Mouse (Mus musculus) MEL (cell line): ENCODE measurements around the gene Arhgef1. TPM values are rescaled to one million over a fixed set of nuclear protein-coding genes. Genes with fewer than 3 reads are reported as not detected.

ENCODE experiments used
- DNase-seq: peaks from one replicate; pipeline ENCODE4 v3.0.0; 2011; ENCODE audit warnings: low read depth, low spot score
- H3K27ac ChIP-seq: 2 replicates; pipeline ENCODE4 v1.5.1; 2012; ENCODE audit warnings: low read depth, mild to moderate bottlenecking, control low read depth, low read length, moderate library complexity; ENCODE audit not compliant: control insufficient read depth
- H3K27me3 ChIP-seq, 2 experiments: fragments of 150-350 bp in 1 of 2; sonication (generic) in 1 of 2; 2 replicates each; pipeline ENCODE4 v1.6.1; 2012; ENCODE audit warnings: low read length in 2 of 2, mild to moderate bottlenecking in 2 of 2, improper control_type of control experiment in 1 of 2, moderate library complexity in 1 of 2; ENCODE audit not compliant: insufficient read depth in 2 of 2, control insufficient read depth in 1 of 2
- H3K36me3 ChIP-seq, 2 experiments: 2 replicates each; pipeline ENCODE4 v1.6.1; 2012 to 2014; ENCODE audit warnings: low read length in 2 of 2, improper control_type of control experiment in 1 of 2, inconsistent platforms in 1 of 2, mild to moderate bottlenecking in 1 of 2; ENCODE audit not compliant: insufficient read depth in 2 of 2, control insufficient read depth in 1 of 2
- H3K4me1 ChIP-seq, 2 experiments: fragments of 150-350 bp in 1 of 2; sonication (generic) in 1 of 2; 2 replicates each; pipeline ENCODE4 v1.6.1; 2012; ENCODE audit warnings: low read length in 2 of 2, improper control_type of control experiment in 1 of 2, mild to moderate bottlenecking in 1 of 2; ENCODE audit not compliant: insufficient read depth in 2 of 2, control insufficient read depth in 1 of 2
- H3K4me3 ChIP-seq, 2 experiments: fragments of 150-350 bp in 1 of 2; sonication (generic) in 1 of 2; 2 replicates each; pipeline ENCODE4 v1.5.1; 2012; ENCODE audit warnings: low read depth in 2 of 2, low read length in 2 of 2, mild to moderate bottlenecking in 2 of 2, moderate library complexity in 2 of 2, control low read depth in 1 of 2, improper control_type of control experiment in 1 of 2; ENCODE audit not compliant: control insufficient read depth in 1 of 2, insufficient read depth in 1 of 2
- H3K79me2 ChIP-seq: 2 replicates; pipeline ENCODE4 v1.6.1; 2012; ENCODE audit warnings: mild to moderate bottlenecking, low read length, moderate library complexity; ENCODE audit not compliant: control insufficient read depth, poor library complexity, insufficient read depth
- H3K9ac ChIP-seq: 2 replicates; pipeline ENCODE4 v1.6.1; 2012; ENCODE audit warnings: low read depth, mild to moderate bottlenecking, control low read depth, low read length, moderate library complexity; ENCODE audit not compliant: control insufficient read depth, poor library complexity, severe bottlenecking
- H3K9me3 ChIP-seq: fragments of 150-350 bp; sonication (generic); replicated peaks from 2 replicates; pipeline ENCODE4 v1.6.1; 2012; ENCODE audit warnings: mild to moderate bottlenecking, low read length, improper control_type of control experiment, moderate library complexity; ENCODE audit not compliant: insufficient read depth
- BHLHE40 ChIP-seq: IDR thresholded peaks from 2 replicates; pipeline ENCODE4 v1.6.1; 2012; ENCODE audit warnings: low read depth, mild to moderate bottlenecking, inconsistent platforms, low read length, improper control_type of control experiment, borderline replicate concordance
- CHD1 ChIP-seq: IDR thresholded peaks from 2 replicates; pipeline ENCODE4 v1.6.1; 2012; ENCODE audit warnings: low read depth, mild to moderate bottlenecking, inconsistent platforms, low read length, improper control_type of control experiment
- E2F4 ChIP-seq: IDR thresholded peaks from 2 replicates; pipeline ENCODE4 v1.6.1; 2011; ENCODE audit warnings: low read depth, low read length, improper control_type of control experiment, borderline replicate concordance
- ELF1 ChIP-seq: IDR thresholded peaks from 2 replicates; pipeline ENCODE4 v1.6.1; 2014; ENCODE audit warnings: low read depth, mild to moderate bottlenecking, inconsistent platforms, low read length, improper control_type of control experiment, moderate library complexity
- EP300 ChIP-seq, 2 experiments: IDR thresholded peaks; 2 replicates each; pipeline ENCODE4 v1.6.1; 2011; ENCODE audit warnings: improper control_type of control experiment in 2 of 2, low read length in 2 of 2, low read depth in 1 of 2, mild to moderate bottlenecking in 1 of 2
- ETS1 ChIP-seq: IDR thresholded peaks from 2 replicates; pipeline ENCODE4 v1.6.1; 2012; ENCODE audit warnings: low read depth, mild to moderate bottlenecking, inconsistent platforms, low read length, improper control_type of control experiment, moderate library complexity
- GABPA ChIP-seq: IDR thresholded peaks from 2 replicates; pipeline ENCODE4 v1.6.1; 2012; ENCODE audit warnings: low read depth, mild to moderate bottlenecking, inconsistent platforms, low read length, improper control_type of control experiment, moderate library complexity
- GATA1 ChIP-seq: IDR thresholded peaks from 2 replicates; pipeline ENCODE4 v1.6.1; 2011; ENCODE audit warnings: low read depth, low read length, improper control_type of control experiment
- MAFK ChIP-seq: IDR thresholded peaks from 2 replicates; pipeline ENCODE4 v1.6.1; 2011; ENCODE audit warnings: low read depth, mild to moderate bottlenecking, low read length, improper control_type of control experiment, borderline replicate concordance
- MAZ ChIP-seq: IDR thresholded peaks from 2 replicates; pipeline ENCODE4 v1.6.1; 2012; ENCODE audit warnings: low read depth, mild to moderate bottlenecking, inconsistent platforms, low read length, improper control_type of control experiment
- MYB ChIP-seq: IDR thresholded peaks from 2 replicates; pipeline ENCODE4 v1.6.1; 2011; ENCODE audit warnings: mild to moderate bottlenecking, low read depth, low read length, improper control_type of control experiment
- NELFE ChIP-seq: IDR thresholded peaks from 2 replicates; pipeline ENCODE4 v1.6.1; 2011; ENCODE audit warnings: low read depth, low read length, improper control_type of control experiment
- POLR2A ChIP-seq, 2 experiments: IDR thresholded peaks; 2 replicates each; pipeline ENCODE4 v1.6.1; 2011 to 2012; ENCODE audit warnings: low read length in 2 of 2, mild to moderate bottlenecking in 2 of 2, control low read depth in 1 of 2, improper control_type of control experiment in 1 of 2, low read depth in 1 of 2, moderate library complexity in 1 of 2; ENCODE audit not compliant: control insufficient read depth in 1 of 2, insufficient read depth in 1 of 2, poor library complexity in 1 of 2
- POLR2AphosphoS2 ChIP-seq: IDR thresholded peaks from 2 replicates; pipeline ENCODE4 v1.6.1; 2011; ENCODE audit warnings: low read length, improper control_type of control experiment
- POLR2AphosphoS5 ChIP-seq: IDR thresholded peaks from 2 replicates; pipeline ENCODE4 v1.6.1; 2012; ENCODE audit warnings: low read depth, borderline replicate concordance, mild to moderate bottlenecking, inconsistent platforms, low read length, moderate library complexity, mixed read lengths
- SIN3A ChIP-seq: IDR thresholded peaks from 2 replicates; pipeline ENCODE4 v1.6.1; 2012; ENCODE audit warnings: low read length, improper control_type of control experiment, inconsistent platforms
- SMC3 ChIP-seq: IDR thresholded peaks from 2 replicates; pipeline ENCODE4 v1.6.1; 2011; ENCODE audit warnings: low read depth, low read length, improper control_type of control experiment
- TCF12 ChIP-seq: IDR thresholded peaks from 2 replicates; pipeline ENCODE4 v1.6.1; 2014; ENCODE audit warnings: low read depth, mild to moderate bottlenecking, inconsistent platforms, low read length, improper control_type of control experiment, moderate library complexity
- USF1 ChIP-seq: IDR thresholded peaks from 2 replicates; pipeline ENCODE4 v1.6.1; 2014; ENCODE audit warnings: low read depth, mild to moderate bottlenecking, inconsistent platforms, low read length, improper control_type of control experiment, moderate library complexity
- ZC3H11A ChIP-seq: IDR thresholded peaks from 2 replicates; pipeline ENCODE4 v1.6.1; 2012; ENCODE audit warnings: low read depth, mild to moderate bottlenecking, inconsistent platforms, low read length, improper control_type of control experiment
- ZKSCAN1 ChIP-seq: IDR thresholded peaks from 2 replicates; pipeline ENCODE4 v1.6.1; 2012; ENCODE audit warnings: low read depth, mild to moderate bottlenecking, inconsistent platforms, low read length, improper control_type of control experiment, moderate library complexity
- ZNF384 ChIP-seq: IDR thresholded peaks from 2 replicates; pipeline ENCODE4 v1.6.1; 2012; ENCODE audit warnings: low read depth, mild to moderate bottlenecking, inconsistent platforms, low read length, improper control_type of control experiment
- polyA plus RNA-seq, 2 experiments: library from polyadenylated mRNA; stranded (reverse) in 1 of 2; unstranded in 1 of 2; fragments of >175 nt in 1 of 2; fragments of >200 nt in 1 of 2; gene quantifications; 2 replicates each; pipeline versions ENCODE4 v1.2.1 to v1.2.4; 2012; ENCODE audit warnings: low replicate concordance in 2 of 2, low read depth in 1 of 2; ENCODE audit not compliant: insufficient read length in 2 of 2, insufficient read depth in 1 of 2, missing spikeins in 1 of 2
- total RNA-seq: library from RNA; depleted of rRNA; stranded (reverse); fragments of 300-350 nt; gene quantifications from 2 replicates; pipeline ENCODE4 v1.2.3, GENCODE M21; 2012

Arhgef1 gene
- total and polyA plus RNA-seq, 3 experiments, result 53.3 to 163 TPM; not detected in 1

GRCm38 (mm10) chr7:24967966-24968365, 65.3 kb downstream of the Arhgef1 start:
- H3K79me2 ChIP-seq, result peaks cover 6% of the 10 kb centered on the region; the same call in 1 of the 2 replicates
- no peak for DNase-seq
- H3K27ac ChIP-seq, result no peak overlapping the region
- TF ChIP-seq E2F4 (no peak), POLR2A (IDR thresholded peaks at IDR 0.05; ENCODE audit: control insufficient read depth in 1 of 2, insufficient read depth in 1 of 2, low read depth in 1 of 2, low read length in 2 of 2, poor library complexity in 1 of 2) (no peak), ZNF384 (no peak), MAFK (no peak), BHLHE40 (no peak), ZC3H11A (no peak), NELFE (no peak), GATA1 (no peak), SMC3 (no peak), ELF1 (no peak), POLR2AphosphoS2 (no peak)
- no peak overlapping the region for H3K9ac ChIP-seq
- H3K4me3 ChIP-seq, result no peak overlapping the region
- H3K36me3 ChIP-seq, result peaks cover 0 to 4% of the 10 kb centered on the region in 2 experiments; a peak in 2 of 4 replicates
- H3K4me1 ChIP-seq, result peaks cover 0 to 2% of the 10 kb centered on the region in 2 experiments; a peak in 2 of 4 replicates
- H3K27me3 ChIP-seq, result no peaks in the 10 kb centered on the region
- no peaks in the 10 kb centered on the region for H3K9me3 ChIP-seq

DNA sequence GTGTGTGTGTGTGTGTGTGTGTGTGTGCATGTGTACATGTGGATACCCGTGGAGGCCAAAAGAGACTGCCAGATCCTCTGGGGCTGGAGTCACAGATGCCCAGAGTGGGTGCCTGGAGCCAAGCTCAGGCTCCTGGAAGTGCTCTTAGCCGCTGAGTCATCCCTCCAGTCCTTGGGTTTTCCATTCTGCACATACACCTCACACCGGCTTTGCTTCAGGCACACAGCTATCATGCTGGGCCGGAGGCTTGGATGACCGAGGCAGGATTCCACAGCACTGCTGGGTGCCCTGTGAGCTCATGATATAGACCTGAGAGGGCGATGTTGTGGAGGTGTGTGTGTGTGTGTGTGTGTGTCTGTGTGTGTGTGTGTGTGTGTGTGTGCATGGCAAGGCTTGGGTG, 65.8 kb downstream of the Arhgef1 start:
- TF ChIP-seq CHD1, result no peak
- TF ChIP-seq ETS1, result no peak
- TF ChIP-seq MAZ, result no peak
- TF ChIP-seq EP300 (IDR thresholded peaks at IDR 0.05; ENCODE audit: low read depth in 1 of 2, low read length in 2 of 2), result no peak
- no peak for TF ChIP-seq NELFE
- no peak for TF ChIP-seq ZKSCAN1
- Histone ChIP-seq H3K4me3 (no peak overlapping the region), H3K4me1 (peaks cover 0 to 7% of the 10 kb centered on the region in 2 experiments; a peak in 3 of 4 replicates), H3K9me3 (no peaks in the 10 kb centered on the region), H3K9ac (no peak overlapping the region), H3K27me3 (no peaks in the 10 kb centered on the region), H3K27ac (no peak overlapping the region), H3K36me3 (peaks cover 0 to 9% of the 10 kb centered on the region in 2 experiments; a peak in 2 of 4 replicates), H3K79me2 (peaks cover 6% of the 10 kb centered on the region; the same call in 1 of the 2 replicates)
- no peak for DNase-seq

DNA sequence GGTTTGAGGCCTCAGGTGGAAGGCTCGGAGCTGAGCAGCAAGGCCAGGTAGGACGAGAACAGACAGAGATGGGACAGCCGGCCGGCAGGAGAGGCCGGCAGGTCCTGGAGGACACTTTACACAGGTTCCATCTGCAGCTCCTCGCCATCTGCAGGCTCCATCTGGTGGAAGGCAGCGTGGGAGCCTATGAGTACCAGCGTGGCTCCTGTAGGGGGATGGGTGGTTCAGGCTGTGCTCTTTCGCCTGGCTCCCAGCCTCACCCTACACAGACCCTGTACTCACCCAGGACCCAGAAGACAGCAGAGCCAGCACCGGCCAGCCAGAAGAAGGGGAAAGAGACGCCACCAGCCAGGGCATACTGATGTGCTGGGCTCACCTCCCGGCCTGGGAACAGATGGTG, 67.1 kb downstream of the Arhgef1 start:
- H3K27ac ChIP-seq, result no peak overlapping the region
- H3K4me1 ChIP-seq, result peaks cover 7 to 20% of the 10 kb centered on the region in 2 experiments
- H3K79me2 ChIP-seq, result peaks cover 6% of the 10 kb centered on the region; the same call in 1 of the 2 replicates
- no peak overlapping the region for H3K9ac ChIP-seq
- no peak overlapping the region for H3K4me3 ChIP-seq
- peaks cover 0 to 21% of the 10 kb centered on the region in 2 experiments; a peak in 2 of 4 replicates for H3K36me3 ChIP-seq
- H3K27me3 ChIP-seq, result no peaks in the 10 kb centered on the region
- no peaks in the 10 kb centered on the region for H3K9me3 ChIP-seq
- TF ChIP-seq GABPA, result no peak
- no peak for TF ChIP-seq TCF12
- no peak for TF ChIP-seq E2F4
- no peak for TF ChIP-seq MYB
- TF ChIP-seq POLR2AphosphoS5, result no peak
- TF ChIP-seq SIN3A, result no peak
- no peak for TF ChIP-seq USF1
- DNase-seq, result no peak
